13 mouse cellular contexts compared by ENCODE assay signal in genomic region chr12:79850021-79850420, GRCm38 (mm10).
A peak's percentile ranks its signal among the peaks of the same experiment; 100 is the strongest.
DNase-seq lines count a peak whose midpoint lies in the region; ATAC-seq and TF ChIP-seq lines count a peak whose summit lies in the region.
"Had no signal": no experiment of that assay in that cellular context is flagged by ENCODE, and none has a peak within 500 bp of the region (broad histone marks: within the 10 kb centered on the region; RNA-seq: fewer than 3 reads in every experiment).

No protein-coding gene starts in this region.

- no peak overlapping the region for H3K4me2 ChIP-seq in forebrain, embryonic 11.5 days (ENCODE audit: low read depth, low read length, severe bottlenecking)
- H3K4me2 ChIP-seq in forebrain, embryonic 16.5 days (ENCODE audit: low read length): no peak overlapping the region
- H3K4me2 ChIP-seq in stomach, embryonic 15.5 days: no peak overlapping the region
- H3K4me2 ChIP-seq in forebrain, embryonic 12.5 days: no peak overlapping the region
- H3K4me2 ChIP-seq: liver, embryonic 13.5 days; neural tube, embryonic 15.5 days had no signal

- H3K27me3 ChIP-seq in forebrain, embryonic 11.5 days (ENCODE audit: control insufficient read depth, insufficient read depth, low read length): no peaks in the 10 kb centered on the region
- H3K27me3 ChIP-seq in forebrain, embryonic 16.5 days (replicated peaks; ENCODE audit: control insufficient read depth, insufficient read depth, low read length): no peaks in the 10 kb centered on the region
- no peaks in the 10 kb centered on the region for H3K27me3 ChIP-seq in stomach, embryonic 15.5 days (replicated peaks)
- H3K27me3 ChIP-seq in forebrain, embryonic 12.5 days: 0 out of 2 replicates have a peak, but pooled peaks cover 2% of the 10 kb centered on the region
- H3K27me3 ChIP-seq: liver, embryonic 13.5 days; neural tube, embryonic 15.5 days had no signal

- H3K9ac ChIP-seq in forebrain, embryonic 11.5 days (ENCODE audit: low read length): no peak overlapping the region
- H3K9ac ChIP-seq in forebrain, embryonic 16.5 days (replicated peaks; ENCODE audit: low read depth, low read length): no peak overlapping the region
- no peak overlapping the region for H3K9ac ChIP-seq in stomach, embryonic 15.5 days
- no peak overlapping the region for H3K9ac ChIP-seq in forebrain, embryonic 12.5 days
- H3K9ac ChIP-seq: liver, embryonic 13.5 days; neural tube, embryonic 15.5 days had no signal

- no peak for TF ChIP-seq CTCF in lung, adult 2 months (IDR thresholded peaks at IDR 0.05; ENCODE audit: insufficient read depth, low read length)

- WGBS in forebrain, embryonic 11.5 days: 80% methylated on average over 5 of the region's 5 CpGs
- 82% methylated on average over 5 of the region's 5 CpGs for WGBS in forebrain, embryonic 16.5 days
- WGBS in lung, adult 2 months: 44% methylated on average over 5 of the region's 5 CpGs
- 73% methylated on average over 5 of the region's 5 CpGs for WGBS in stomach, embryonic 15.5 days
- 79% methylated on average over 5 of the region's 5 CpGs for WGBS in forebrain, embryonic 12.5 days

- ATAC-seq in forebrain, embryonic 11.5 days (replicated peaks; ENCODE audit: low FRiP score): no peak
- no peak for ATAC-seq in forebrain, embryonic 16.5 days
- no peak for ATAC-seq in stomach, embryonic 15.5 days (ENCODE audit: insufficient read depth, low FRiP score, low read depth)
- no peak for ATAC-seq in forebrain, embryonic 12.5 days (ENCODE audit: low FRiP score)

- H3K9me3 ChIP-seq in forebrain, embryonic 11.5 days (ENCODE audit: control insufficient read depth, low read length): no peaks in the 10 kb centered on the region
- no peaks in the 10 kb centered on the region for H3K9me3 ChIP-seq in forebrain, embryonic 16.5 days (ENCODE audit: control insufficient read depth, low read length)
- no peaks in the 10 kb centered on the region for H3K9me3 ChIP-seq in stomach, embryonic 15.5 days
- H3K9me3 ChIP-seq in forebrain, embryonic 12.5 days: 0 out of 2 replicates have a peak, but pooled peaks cover 6% of the 10 kb centered on the region
- H3K9me3 ChIP-seq: liver, embryonic 13.5 days; neural tube, embryonic 15.5 days had no signal

- peaks cover 22% of the 10 kb centered on the region for H3K4me1 ChIP-seq in forebrain, embryonic 11.5 days (replicated peaks; ENCODE audit: control insufficient read depth, insufficient read depth, low read length)
- peaks cover 7% of the 10 kb centered on the region; the same call in 1 of the 2 replicates for H3K4me1 ChIP-seq in forebrain, embryonic 16.5 days (replicated peaks; ENCODE audit: control insufficient read depth, insufficient read depth, low read length)
- H3K4me1 ChIP-seq in lung, adult 2 months (ENCODE audit: control insufficient read depth, insufficient read depth, low read length): peaks cover 5% of the 10 kb centered on the region
- peaks cover 25% of the 10 kb centered on the region; the same call in 1 of the 2 replicates for H3K4me1 ChIP-seq in stomach, embryonic 15.5 days
- peaks cover 31% of the 10 kb centered on the region for H3K4me1 ChIP-seq in forebrain, embryonic 12.5 days
- H3K4me1 ChIP-seq: neural tube, embryonic 15.5 days had no signal

- no peak overlapping the region for H3K4me3 ChIP-seq in forebrain, embryonic 11.5 days (ENCODE audit: low read depth, low read length)
- H3K4me3 ChIP-seq in forebrain, embryonic 16.5 days (replicated peaks; ENCODE audit: low read length): no peak overlapping the region
- H3K4me3 ChIP-seq in lung, adult 2 months (replicated peaks; ENCODE audit: extremely low read depth, low read depth, low read length): no peak overlapping the region
- no peak overlapping the region for H3K4me3 ChIP-seq in stomach, embryonic 15.5 days (replicated peaks)
- no peak overlapping the region for H3K4me3 ChIP-seq in forebrain, embryonic 12.5 days (replicated peaks)
- H3K4me3 ChIP-seq: liver, embryonic 13.5 days; neural tube, embryonic 15.5 days had no signal

- no peak for TF ChIP-seq POLR2A in lung, adult 2 months (IDR thresholded peaks at IDR 0.05; ENCODE audit: borderline replicate concordance, extremely low read depth, low read depth, low read length)

- peak; percentile 31 for DNase-seq in forebrain, embryonic 11.5 days (ENCODE audit: low spot score)
- DNase-seq in lung, adult 18-20 months: peak; percentile 57 to 73
- DNase-seq in lung, adult 2 months: no peak
- DNase-seq in kidney, postnatal 36 days: peak; percentile 50 to 56
- no peak for DNase-seq in yolk sac, embryonic 10.5 days (ENCODE audit: low spot score)
- DNase-seq: cerebellum, postnatal 14 days; liver, embryonic 13.5 days; midbrain, embryonic 14.5 days had no signal

- no peaks in the 10 kb centered on the region for H3K36me3 ChIP-seq in forebrain, embryonic 11.5 days (ENCODE audit: control insufficient read depth, insufficient read depth, low read length)
- H3K36me3 ChIP-seq in forebrain, embryonic 16.5 days (ENCODE audit: control insufficient read depth, insufficient read depth): no peaks in the 10 kb centered on the region
- no peaks in the 10 kb centered on the region for H3K36me3 ChIP-seq in stomach, embryonic 15.5 days
- no peaks in the 10 kb centered on the region for H3K36me3 ChIP-seq in forebrain, embryonic 12.5 days (replicated peaks)
- H3K36me3 ChIP-seq: liver, embryonic 13.5 days; neural tube, embryonic 15.5 days had no signal

- no peak overlapping the region for H3K27ac ChIP-seq in forebrain, embryonic 11.5 days (ENCODE audit: low read depth, low read length)
- H3K27ac ChIP-seq in forebrain, embryonic 16.5 days (ENCODE audit: low read length): no peak overlapping the region
- H3K27ac ChIP-seq in stomach, embryonic 15.5 days: peak overlapping the region; percentile 36
- H3K27ac ChIP-seq in forebrain, embryonic 12.5 days: no peak overlapping the region
- H3K27ac ChIP-seq: kidney, postnatal 0 days; liver, embryonic 13.5 days; neural tube, embryonic 15.5 days had no signal

Comparison
In these comparisons a context has a peak if more than half of its experiments do, and no peak if none do; other contexts are left out.
1. DNase-seq: peak in forebrain, embryonic 11.5 days (single experiment), lung, adult 18-20 months (2 of 2) and kidney, postnatal 36 days (2 of 2); none in lung, adult 2 months (single experiment) and yolk sac, embryonic 10.5 days (single experiment).